Mouse (Mus musculus): ENCODE results near the gene Rnaseh2b. TPM values are rescaled to one million over a fixed set of nuclear protein-coding genes. Genes with fewer than 3 reads are reported as not detected.

Rnaseh2b gene
- polyA plus RNA-seq, 1 experiment: 5.0 TPM

DNA sequence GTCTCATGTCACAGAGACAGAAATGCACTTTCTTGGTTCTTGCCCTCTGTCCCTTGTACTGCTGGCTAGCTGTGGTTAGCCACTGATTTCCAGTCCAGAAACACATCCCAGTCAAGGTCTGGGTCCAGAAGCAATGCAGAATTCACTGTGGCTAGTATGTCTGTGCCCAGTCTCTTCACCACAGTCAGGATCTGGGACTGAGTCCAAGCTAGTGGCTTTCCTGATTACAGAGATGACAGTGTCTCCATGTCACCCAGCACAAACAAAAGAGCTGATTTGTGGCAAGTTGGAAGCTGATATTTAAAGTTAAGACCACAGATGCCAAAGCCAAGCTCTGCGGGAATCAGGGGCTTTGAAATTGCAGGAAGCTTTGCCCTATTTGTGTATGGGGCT lies 124.3 kb downstream of the Rnaseh2b start:
- no peak for DNase-seq (ENCODE audit: low read depth, low spot score)
- WGBS: 28% methylated on average over 1 of the region's 1 CpGs

DNA sequence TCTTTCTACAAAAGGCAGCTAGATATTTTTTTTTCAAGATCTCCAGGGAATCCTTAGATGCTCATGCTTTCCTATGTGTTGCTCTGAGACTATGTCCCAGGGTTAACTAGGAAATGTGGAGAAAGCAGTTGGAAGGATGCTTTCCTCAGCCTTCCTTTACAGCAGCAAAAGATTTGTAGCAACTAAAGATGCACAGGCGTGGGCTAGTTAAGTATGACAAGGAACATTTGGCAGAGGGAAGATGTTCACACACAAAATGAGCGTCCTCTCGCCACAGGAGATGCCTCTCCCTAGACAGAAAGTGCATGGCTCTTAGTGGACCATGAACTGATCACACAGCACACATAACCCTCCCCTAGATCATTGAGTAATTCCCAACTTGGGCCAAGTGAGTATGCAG lies 125.1 kb downstream of the Rnaseh2b start:
- WGBS: 57% methylated on average over 3 of the region's 3 CpGs
- no peak for DNase-seq (ENCODE audit: low read depth, low spot score)

DNA sequence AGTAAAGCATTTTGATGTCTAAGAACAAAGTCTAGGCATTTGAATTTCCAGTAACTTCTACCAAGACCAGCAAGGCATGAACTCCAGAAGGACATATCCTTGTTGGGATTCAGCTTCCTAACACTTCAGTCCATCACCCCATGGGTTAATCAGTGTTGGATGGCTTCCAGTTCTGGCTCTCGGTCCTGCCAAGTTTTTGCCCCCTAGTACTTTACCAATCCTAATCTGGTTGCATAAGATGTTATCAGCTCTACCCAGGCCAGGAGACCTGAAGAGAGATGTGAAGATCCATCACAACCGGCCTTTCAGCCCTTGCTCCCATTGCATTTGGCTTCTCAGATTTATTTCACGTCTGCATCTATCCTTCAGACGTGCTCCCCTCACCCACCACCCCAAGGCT lies 129.9 kb downstream of the Rnaseh2b start:
- WGBS: 60% methylated on average over 4 of the region's 4 CpGs

More for the DNA sequence above, 129.9 kb downstream of the Rnaseh2b start:
- no peak for DNase-seq (ENCODE audit: low read depth, low spot score)

Other genes starting within 250 kb of the Rnaseh2b start
- gene Dleu7, start 458 bp downstream of the Rnaseh2b start, polyA plus RNA-seq (2012; rRNA removed): 0.30 and 0.42 TPM in 2 replicates
- not detected in 2 replicates for gene Gucy1b2, start 163.7 kb downstream of the Rnaseh2b start, polyA plus RNA-seq (2012; rRNA removed)